Mouse (Mus musculus): Measurements from ENCODE around the gene Vav2. TPM values are rescaled to one million over a fixed set of nuclear protein-coding genes. Genes with fewer than 3 reads are reported as not detected.

Gene Vav2
- total and polyA plus RNA-seq, 3 experiments = 11.3 to 12.5 (median 11.9) TPM

- TF ChIP-seq CTCF (IDR thresholded peaks at IDR 0.05) (peak; percentile 18), POLR2A (IDR thresholded peaks at IDR 0.05; ENCODE audit: insufficient read depth, low read depth, low read length) (no peak)
- H3K27me3 ChIP-seq (ENCODE audit: control insufficient read depth, insufficient read depth, low read length) = no peaks in the 10 kb centered on the region
- H3K9ac ChIP-seq (ENCODE audit: low read depth, low read length) = no peak overlapping the region
- H3K4me3 ChIP-seq = no peak overlapping the region
- H3K4me1 ChIP-seq (ENCODE audit: control insufficient read depth, insufficient read depth, low read length) = 0 out of 2 replicates have a peak, but pooled peaks cover 1% of the 10 kb centered on the region
- 95% methylated on average over 1 of the region's 1 CpGs for WGBS
- no peaks in the 10 kb centered on the region for H3K36me3 ChIP-seq (ENCODE audit: control insufficient read depth, insufficient read depth, low read length)
- H3K79me2 ChIP-seq (replicated peaks; ENCODE audit: control insufficient read depth, insufficient read depth, low read length) = no peaks in the 10 kb centered on the region
- DNase-seq = no peak
- intact Hi-C loops (cut with DNase I) = no loop called here
- H3K27ac ChIP-seq = no peak overlapping the region
These were observed 39.6 kb downstream of the Vav2 start for GRCm38 (mm10) chr2:27387209-27387608.

- Histone ChIP-seq H3K4me3 (no peak overlapping the region), H3K27me3 (ENCODE audit: control insufficient read depth, insufficient read depth, low read length) (no peaks in the 10 kb centered on the region), H3K27ac (peak overlapping the region; percentile 41), H3K4me1 (ENCODE audit: control insufficient read depth, insufficient read depth, low read length) (peaks cover 6% of the 10 kb centered on the region), H3K79me2 (replicated peaks; ENCODE audit: control insufficient read depth, insufficient read depth, low read length) (no peaks in the 10 kb centered on the region), H3K9ac (ENCODE audit: low read depth, low read length) (no peak overlapping the region), H3K36me3 (ENCODE audit: control insufficient read depth, insufficient read depth, low read length) (no peaks in the 10 kb centered on the region)
- WGBS = 18% methylated on average over 4 of the region's 4 CpGs
- TF ChIP-seq EP300 (IDR thresholded peaks at IDR 0.05; ENCODE audit: insufficient read depth, low read depth, low read length) = no peak
- no peak for TF ChIP-seq CTCF (IDR thresholded peaks at IDR 0.05)
- no peak for TF ChIP-seq POLR2A (IDR thresholded peaks at IDR 0.05; ENCODE audit: insufficient read depth, low read depth, low read length)
- intact Hi-C loops (cut with DNase I) = no loop called here
- DNase-seq = peak; percentile 43 to 62
These were observed 45.1 kb downstream of the Vav2 start for GRCm38 (mm10) chr2:27381698-27382097.

- Histone ChIP-seq H3K36me3 (ENCODE audit: control insufficient read depth, insufficient read depth, low read length) (no peaks in the 10 kb centered on the region), H3K27ac (peak overlapping the region; percentile 41), H3K27me3 (ENCODE audit: control insufficient read depth, insufficient read depth, low read length) (no peaks in the 10 kb centered on the region), H3K4me1 (ENCODE audit: control insufficient read depth, insufficient read depth, low read length) (peaks cover 6% of the 10 kb centered on the region), H3K9ac (ENCODE audit: low read depth, low read length) (no peak overlapping the region), H3K4me3 (no peak overlapping the region), H3K79me2 (replicated peaks; ENCODE audit: control insufficient read depth, insufficient read depth, low read length) (no peaks in the 10 kb centered on the region)
- no peak for TF ChIP-seq POLR2A (IDR thresholded peaks at IDR 0.05; ENCODE audit: insufficient read depth, low read depth, low read length)
- TF ChIP-seq EP300 (IDR thresholded peaks at IDR 0.05; ENCODE audit: insufficient read depth, low read depth, low read length) = no peak
- TF ChIP-seq CTCF (IDR thresholded peaks at IDR 0.05) = no peak
- DNase-seq = no peak
- WGBS = 55% methylated on average over 3 of the region's 3 CpGs
- intact Hi-C loops (cut with DNase I) = no loop called here
These were observed 45.6 kb downstream of the Vav2 start for GRCm38 (mm10) chr2:27381254-27381653.

GRCm38 (mm10) chr2:27377876-27378275, 49.0 kb downstream of the Vav2 start:
- H3K4me3 ChIP-seq = no peak overlapping the region
- no peak overlapping the region for H3K9ac ChIP-seq (ENCODE audit: low read depth, low read length)
- H3K79me2 ChIP-seq (replicated peaks; ENCODE audit: control insufficient read depth, insufficient read depth, low read length) = no peaks in the 10 kb centered on the region
- DNase-seq = no peak
- intact Hi-C loops (cut with DNase I) = loop anchor here (5.0 kb wide), 1 partner anchor 41 kb away; no protein-coding TSS in a partner anchor
- no peak overlapping the region for H3K27ac ChIP-seq
- H3K36me3 ChIP-seq (ENCODE audit: control insufficient read depth, insufficient read depth, low read length) = no peaks in the 10 kb centered on the region
- WGBS = 48% methylated on average over 4 of the region's 4 CpGs
- peaks cover 9% of the 10 kb centered on the region for H3K4me1 ChIP-seq (ENCODE audit: control insufficient read depth, insufficient read depth, low read length)
- TF ChIP-seq POLR2A (IDR thresholded peaks at IDR 0.05; ENCODE audit: insufficient read depth, low read depth, low read length) = no peak
- no peak for TF ChIP-seq CTCF (IDR thresholded peaks at IDR 0.05)
- TF ChIP-seq EP300 (IDR thresholded peaks at IDR 0.05; ENCODE audit: insufficient read depth, low read depth, low read length) = no peak
- H3K27me3 ChIP-seq (ENCODE audit: control insufficient read depth, insufficient read depth, low read length) = no peaks in the 10 kb centered on the region

GRCm38 (mm10) chr2:27377164-27377563, 49.7 kb downstream of the Vav2 start:
- no peak overlapping the region for H3K27ac ChIP-seq
- DNase-seq = no peak
- H3K27me3 ChIP-seq (ENCODE audit: control insufficient read depth, insufficient read depth, low read length) = no peaks in the 10 kb centered on the region
- TF ChIP-seq CTCF (IDR thresholded peaks at IDR 0.05) = no peak
- WGBS = 79% methylated on average over 8 of the region's 8 CpGs
- intact Hi-C loops (cut with DNase I) = loop anchor here (5.0 kb wide), 1 partner anchor 40 kb away; no protein-coding TSS in a partner anchor
- H3K79me2 ChIP-seq (replicated peaks; ENCODE audit: control insufficient read depth, insufficient read depth, low read length) = no peaks in the 10 kb centered on the region
- H3K4me1 ChIP-seq (ENCODE audit: control insufficient read depth, insufficient read depth, low read length) = peaks cover 9% of the 10 kb centered on the region
- no peak overlapping the region for H3K4me3 ChIP-seq
- no peaks in the 10 kb centered on the region for H3K36me3 ChIP-seq (ENCODE audit: control insufficient read depth, insufficient read depth, low read length)
- no peak overlapping the region for H3K9ac ChIP-seq (ENCODE audit: low read depth, low read length)

- Histone ChIP-seq H3K27ac (no peak overlapping the region), H3K4me3 (no peak overlapping the region), H3K79me2 (replicated peaks; ENCODE audit: control insufficient read depth, insufficient read depth, low read length) (no peaks in the 10 kb centered on the region; the same call in 1 of the 2 replicates), H3K27me3 (ENCODE audit: control insufficient read depth, insufficient read depth, low read length) (no peaks in the 10 kb centered on the region), H3K36me3 (ENCODE audit: control insufficient read depth, insufficient read depth, low read length) (no peaks in the 10 kb centered on the region), H3K9ac (ENCODE audit: low read depth, low read length) (no peak overlapping the region), H3K4me1 (ENCODE audit: control insufficient read depth, insufficient read depth, low read length) (peaks cover 3% of the 10 kb centered on the region; the same call in 1 of the 2 replicates)
- DNase-seq = no peak
- TF ChIP-seq EP300 (IDR thresholded peaks at IDR 0.05; ENCODE audit: insufficient read depth, low read depth, low read length) = no peak
- TF ChIP-seq POLR2A (IDR thresholded peaks at IDR 0.05; ENCODE audit: insufficient read depth, low read depth, low read length) = no peak
- TF ChIP-seq CTCF (IDR thresholded peaks at IDR 0.05) = no peak
- WGBS = 72% methylated on average over 3 of the region's 3 CpGs
- intact Hi-C loops (cut with DNase I) = loop anchor here (5.0 kb wide), 1 partner anchor 38 kb away; no protein-coding TSS in a partner anchor
These were observed 51.7 kb downstream of the Vav2 start for GRCm38 (mm10) chr2:27375141-27375540.
